Mouse (Mus musculus) layer of hippocampus, adult 18-20 months (tissue): ENCODE results near the gene Kirrel3. TPM values are rescaled to one million over a fixed set of nuclear protein-coding genes. Genes with fewer than 3 reads are reported as not detected.

Source experiments
- DNase-seq, 2 experiments: peaks; one replicate each; pipeline ENCODE4 v3.0.0; 2022; ENCODE audit warnings: low spot score in 2 of 2
- total RNA-seq, 2 experiments: library from RNA; stranded (reverse); gene quantifications; 2 replicates each; pipeline ENCODE4 v1.2.3; 2021

Kirrel3 gene
- total RNA-seq, 2 experiments from 2014 or later = 45.7 to 54.8 TPM

DNA sequence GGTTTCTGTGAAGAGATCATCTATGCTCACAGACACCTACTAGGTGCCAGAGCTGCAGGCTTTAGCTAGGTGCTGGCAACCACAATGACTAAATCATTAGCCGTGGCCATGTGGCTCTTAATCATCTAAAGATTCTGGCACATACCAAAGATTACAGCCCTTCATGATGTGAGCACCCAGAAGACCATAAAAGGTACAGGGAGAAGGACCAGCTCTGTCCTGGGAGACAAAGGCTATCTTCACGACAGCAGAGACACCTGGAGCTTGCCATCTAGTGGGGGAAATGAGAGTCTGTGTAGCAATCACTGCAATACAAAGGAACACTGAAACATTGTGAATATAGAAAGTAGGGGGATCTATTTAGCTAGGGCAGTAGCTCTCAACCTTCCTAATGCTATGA lies 262.3 kb downstream of the Kirrel3 start:
- no peak for DNase-seq

DNA sequence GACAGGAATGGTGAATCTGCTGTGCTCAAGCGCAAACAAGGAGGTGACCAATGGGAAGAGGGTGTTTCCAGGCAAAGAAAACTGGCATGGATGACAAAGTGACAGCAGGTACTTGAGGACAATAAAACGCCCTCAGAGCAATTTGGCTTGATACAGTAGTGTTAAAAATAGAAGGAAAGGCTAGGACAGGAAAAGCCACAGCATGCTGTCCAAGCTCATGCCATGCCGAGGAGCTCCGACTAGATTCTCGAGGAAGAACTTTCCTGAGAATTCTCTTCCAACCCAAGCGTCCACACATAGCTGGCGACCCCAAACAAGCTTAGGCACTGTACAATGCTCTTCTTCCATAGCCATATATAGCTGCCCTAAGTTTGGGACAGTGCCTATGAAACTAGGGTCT lies 263.5 kb downstream of the Kirrel3 start:
- no peak for DNase-seq

DNA sequence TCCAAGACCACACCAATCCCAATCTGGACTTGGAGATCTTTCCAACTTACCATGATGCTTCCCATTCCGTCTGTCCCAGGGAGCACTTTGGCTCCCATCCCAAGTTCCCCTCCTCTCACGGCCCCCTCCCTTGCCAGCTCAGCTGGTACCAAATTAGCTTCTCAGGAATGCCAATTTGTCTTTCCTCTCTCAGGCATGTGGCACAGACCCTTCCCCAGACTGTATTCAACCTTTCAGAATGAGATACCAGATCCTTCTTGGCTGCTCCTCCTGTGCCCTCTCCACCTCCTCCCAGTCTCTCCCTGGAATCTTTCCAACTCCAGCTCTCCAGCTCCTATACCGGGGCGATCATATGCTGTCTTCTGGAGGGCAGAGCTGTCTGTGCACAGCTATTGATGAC lies 264.2 kb downstream of the Kirrel3 start:
- DNase-seq = peak in 1 of 2 experiments; percentile 51

DNA sequence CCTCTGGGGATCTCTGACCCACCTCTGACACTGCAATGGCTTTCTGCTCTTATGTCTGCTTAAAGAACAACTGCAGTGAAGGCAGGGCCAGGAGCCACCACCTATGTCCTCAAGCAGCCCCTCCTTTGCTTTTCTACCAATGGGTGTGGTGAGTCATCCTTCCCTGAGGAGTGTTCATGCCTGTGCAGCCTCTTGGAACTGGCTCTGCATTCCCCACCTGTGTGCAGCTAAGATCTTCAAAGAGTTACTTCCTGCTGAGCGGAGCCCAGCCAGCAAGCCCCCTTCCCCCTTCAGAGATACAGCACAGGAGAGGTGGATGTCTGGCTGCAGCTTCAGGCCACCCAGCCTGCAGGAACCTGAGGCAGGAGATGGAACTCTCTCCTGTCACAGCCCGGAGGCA lies 265.2 kb downstream of the Kirrel3 start:
- DNase-seq = no peak

DNA sequence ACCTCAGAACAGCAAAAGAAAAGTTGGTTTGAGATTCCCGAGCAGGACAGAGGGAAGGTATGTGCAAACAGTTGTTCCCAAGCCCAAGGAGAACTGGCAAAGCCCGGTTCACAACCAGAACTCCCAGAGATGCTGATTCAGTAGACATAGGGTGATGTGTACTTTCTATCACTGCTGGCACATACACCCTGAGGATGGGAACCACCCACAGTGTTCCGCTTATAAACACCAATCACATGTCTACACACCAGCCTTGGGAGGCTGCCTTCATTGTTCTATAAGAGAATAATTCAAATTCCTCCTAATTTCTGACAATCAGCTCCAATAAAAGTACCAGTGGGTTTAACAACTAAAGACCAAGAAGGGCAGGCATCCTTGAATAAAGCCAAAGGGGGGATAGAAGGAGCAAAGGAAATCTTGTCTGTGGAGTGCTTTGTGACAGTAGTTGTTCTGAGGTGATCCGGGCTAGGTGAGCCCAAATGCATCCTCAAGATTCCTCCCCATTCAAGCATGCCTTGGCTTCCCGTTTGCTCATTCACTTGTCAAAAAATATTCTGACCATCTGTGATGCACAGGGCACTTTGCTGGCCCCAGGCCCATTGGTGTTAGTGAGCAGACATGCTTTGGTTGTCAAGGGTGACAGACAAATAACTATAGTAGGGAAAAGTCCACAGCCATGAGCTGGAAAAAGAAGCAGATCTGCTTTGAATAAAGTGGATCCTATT lies 266.5 kb downstream of the Kirrel3 start:
- peak in 1 of 2 experiments; percentile 83 for DNase-seq

DNA sequence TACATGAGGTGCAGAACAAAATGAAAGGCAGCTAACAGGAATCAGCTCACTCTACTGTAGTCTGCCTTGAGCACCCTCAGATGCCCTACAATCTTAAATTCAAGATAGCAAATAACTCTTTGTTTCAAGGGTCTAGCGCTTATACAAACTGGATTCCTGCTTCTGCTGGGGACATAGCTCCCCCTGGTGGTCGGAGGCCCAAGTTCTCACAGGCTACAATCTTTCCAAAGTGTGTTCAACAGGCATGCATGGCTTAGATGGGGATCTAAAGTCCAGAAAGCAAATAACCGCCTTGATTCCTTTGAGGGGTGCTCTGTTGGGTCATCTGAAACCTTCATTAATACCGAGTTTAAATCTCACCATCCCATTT lies 267.1 kb downstream of the Kirrel3 start:
- DNase-seq = peak in 1 of 2 experiments; percentile 80

DNA sequence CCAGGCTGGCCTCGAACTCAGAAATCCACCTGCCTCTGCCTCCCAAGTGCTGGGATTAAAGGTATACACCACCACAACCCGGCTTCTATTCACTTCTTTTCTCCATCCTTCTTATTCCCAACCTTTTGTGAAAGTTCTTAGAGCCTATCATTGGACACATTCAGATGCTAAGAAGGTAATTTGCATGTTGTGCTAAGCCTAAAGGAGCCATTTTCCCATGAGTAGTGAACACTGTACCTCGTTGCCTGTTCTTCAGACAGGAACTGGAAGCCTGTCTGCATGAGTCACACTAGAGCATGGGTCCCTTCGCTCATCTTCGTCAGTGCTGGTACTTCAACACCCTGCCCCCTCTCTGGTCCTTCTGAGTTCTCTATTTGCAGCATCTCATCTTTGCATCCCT lies 268.2 kb downstream of the Kirrel3 start:
- no peak for DNase-seq

DNA sequence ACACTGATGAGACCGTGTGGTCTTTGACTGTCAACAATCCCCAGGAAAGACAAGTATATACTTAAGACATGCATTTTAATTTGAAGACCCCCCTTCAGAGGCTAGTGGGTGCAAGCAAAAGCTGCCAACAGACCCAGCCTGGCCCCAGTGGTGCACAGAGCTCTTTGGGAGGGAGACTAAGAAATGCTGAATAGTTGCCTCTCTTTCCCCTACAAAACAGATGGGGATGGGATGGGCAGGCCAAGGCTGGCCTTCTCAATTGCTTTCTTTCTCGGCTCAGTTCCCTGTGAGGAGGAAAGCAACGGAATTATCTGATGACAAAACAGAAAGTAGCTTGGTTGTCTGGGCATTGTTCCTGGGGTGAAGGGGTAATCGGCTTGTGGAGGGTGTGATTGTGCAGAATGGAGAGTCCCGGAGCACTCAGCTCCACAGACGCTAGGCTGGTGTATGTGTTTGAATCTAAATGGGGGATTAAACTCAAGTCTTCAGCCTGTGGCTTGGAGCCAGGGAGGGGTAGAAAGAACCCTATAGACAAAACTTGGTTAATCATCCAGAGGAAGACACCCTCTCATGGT lies 268.9 kb downstream of the Kirrel3 start:
- no peak for DNase-seq

DNA sequence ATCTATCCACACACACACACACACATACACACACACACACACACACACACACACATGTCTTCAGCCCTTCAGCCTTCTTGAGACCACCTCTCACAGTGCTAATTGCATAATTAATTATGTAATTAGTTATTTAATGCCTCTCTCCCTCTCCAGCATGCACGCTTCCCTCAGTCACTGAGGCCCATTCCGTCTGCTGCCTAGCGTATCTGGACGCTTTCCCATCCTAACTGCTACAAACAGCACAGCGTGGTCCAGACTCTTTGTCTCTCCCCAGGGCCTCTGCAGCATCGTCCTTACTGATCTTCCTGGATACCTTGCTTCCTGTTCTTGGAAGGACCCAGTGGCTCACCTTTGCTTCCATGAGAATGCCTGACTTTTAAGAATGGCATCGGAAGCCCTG lies 270.4 kb downstream of the Kirrel3 start:
- peak in 1 of 2 experiments; percentile 53 for DNase-seq

DNA sequence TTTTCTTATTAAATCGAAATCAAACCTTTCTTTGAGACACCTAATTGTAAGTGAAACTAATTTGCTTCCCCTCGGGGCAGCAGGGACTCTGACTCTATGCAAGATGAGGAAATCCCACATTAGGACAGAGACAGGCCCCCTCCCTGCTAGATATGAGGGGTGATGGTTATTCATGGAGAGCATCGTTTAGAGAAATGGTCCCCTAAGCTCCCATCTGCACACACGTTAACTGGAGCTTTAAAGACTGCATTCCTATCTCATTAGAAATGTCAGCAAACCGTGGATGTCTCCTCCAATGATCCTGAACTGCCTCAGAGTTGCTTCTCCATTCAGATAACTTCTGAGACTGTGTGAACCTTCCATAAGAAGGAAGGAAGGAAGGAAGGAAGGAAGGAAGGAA lies 273.2 kb downstream of the Kirrel3 start:
- DNase-seq = no peak

DNA sequence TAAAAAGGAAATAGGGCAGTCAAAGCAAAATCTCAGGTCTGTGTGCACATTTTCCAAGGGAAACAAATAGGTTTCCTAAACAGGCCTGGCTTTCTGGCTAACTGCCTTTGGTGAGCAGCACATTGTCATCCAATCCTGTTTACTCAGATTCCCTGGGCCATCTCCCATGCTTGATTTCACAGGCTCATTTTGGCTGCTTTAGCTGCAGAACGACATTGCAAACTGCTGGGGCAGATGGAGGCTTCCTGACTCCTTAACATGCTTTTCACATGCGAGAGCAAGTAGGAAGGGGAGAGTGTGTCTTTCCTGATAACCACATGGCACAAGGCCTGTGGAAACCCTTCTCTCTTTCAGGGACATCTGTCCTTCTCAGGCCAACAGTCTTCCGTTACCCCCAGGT lies 274.8 kb downstream of the Kirrel3 start:
- DNase-seq = peak; percentile 63 to 70

DNA sequence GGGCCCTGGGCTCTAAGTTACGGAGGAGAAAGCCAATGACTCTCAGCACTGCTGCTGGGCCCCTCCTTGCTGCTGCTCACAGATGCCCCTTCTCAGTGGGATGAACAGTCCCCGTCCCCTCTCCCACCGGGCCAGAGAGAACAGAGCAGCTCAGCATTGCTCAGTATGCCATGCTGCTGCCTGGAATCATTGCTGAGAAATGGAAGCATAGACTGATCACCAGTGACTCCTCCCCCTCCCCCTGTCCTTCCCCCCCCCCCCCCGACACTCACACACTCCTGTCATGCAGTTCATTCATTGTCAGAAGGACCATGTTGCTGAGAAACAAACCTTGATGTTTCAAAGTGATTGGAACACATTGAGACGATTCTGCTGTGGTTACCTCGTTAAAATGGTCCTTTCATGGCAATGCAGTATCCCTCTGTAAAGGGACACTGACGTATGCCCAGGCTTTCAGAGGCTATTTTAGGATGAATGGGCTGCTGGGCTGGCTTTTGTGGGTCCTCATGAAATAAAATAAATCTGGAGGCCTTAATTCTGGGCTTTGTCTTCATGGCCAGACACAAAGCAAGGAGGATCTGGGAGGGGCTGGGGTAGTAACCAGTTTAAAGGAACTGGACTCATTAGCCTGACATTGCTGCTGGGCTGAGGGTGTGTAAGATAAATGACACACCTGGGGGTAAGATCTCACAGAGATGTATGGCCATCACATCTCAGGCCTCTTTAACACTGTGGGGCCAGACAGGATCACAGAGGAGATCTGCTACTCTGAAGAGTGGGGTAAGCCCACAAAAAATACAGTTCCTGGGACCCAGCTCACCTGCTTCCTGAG lies 281.3 kb downstream of the Kirrel3 start:
- no peak for DNase-seq

DNA sequence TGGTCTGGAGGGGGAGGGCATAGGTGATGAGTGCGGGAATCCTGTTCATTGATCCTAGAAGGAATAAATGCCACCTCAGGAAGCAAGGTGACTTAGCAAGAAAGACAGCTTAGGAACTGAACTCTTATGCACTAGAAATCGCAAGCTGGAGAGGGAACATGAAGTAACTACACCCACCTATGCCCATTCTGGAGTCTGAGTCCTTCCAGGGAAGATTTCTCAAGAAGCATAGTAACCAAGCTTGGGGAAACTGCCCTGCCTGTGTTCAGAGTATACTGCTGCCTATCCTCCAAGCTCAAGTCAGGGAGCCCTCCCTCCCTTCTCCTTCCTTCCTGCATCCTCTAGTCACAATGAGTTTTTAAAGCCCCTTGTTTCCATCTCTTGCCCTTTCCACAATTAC lies 283.3 kb downstream of the Kirrel3 start:
- DNase-seq = peak in 1 of 2 experiments; percentile 31

DNA sequence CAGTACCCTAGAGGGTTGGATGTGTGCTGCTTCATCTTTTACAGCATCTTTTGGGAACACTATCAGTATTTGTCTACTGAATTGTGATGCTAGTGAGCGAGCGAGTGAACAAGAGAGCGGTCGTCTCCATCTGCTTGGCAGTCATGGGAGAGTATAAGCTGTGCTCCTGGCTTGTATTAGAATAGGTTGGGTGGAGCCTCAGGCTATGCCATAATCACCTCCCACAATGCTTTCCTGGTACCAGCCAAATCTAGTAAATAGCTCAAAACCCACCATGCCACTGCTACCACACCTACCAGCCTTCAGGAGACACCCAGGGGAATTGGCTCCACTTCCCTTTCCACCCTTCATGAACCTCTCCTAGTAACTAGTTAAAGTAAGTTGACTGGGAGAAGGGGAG lies 285.3 kb downstream of the Kirrel3 start:
- peak in 1 of 2 experiments; percentile 31 for DNase-seq

DNA sequence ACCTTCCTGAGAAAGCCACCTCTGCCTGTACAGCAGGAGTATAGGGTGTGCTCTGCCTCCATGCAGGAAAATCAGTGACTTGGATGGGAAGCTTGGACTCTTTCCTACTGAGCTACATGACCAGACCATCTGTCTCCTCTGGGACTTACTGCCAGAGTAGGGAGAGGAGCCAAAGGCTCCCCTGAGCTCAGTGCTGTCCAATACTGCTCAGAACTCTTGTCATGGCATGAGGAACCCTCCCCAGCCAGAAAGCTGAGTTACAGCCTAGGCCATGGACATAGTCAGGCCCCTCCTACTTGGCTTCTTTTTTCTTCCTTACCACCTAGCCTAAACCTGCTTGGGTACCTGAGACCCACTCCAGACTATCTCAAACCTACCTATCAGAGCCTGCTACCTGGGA lies 285.7 kb downstream of the Kirrel3 start:
- peak in 1 of 2 experiments; percentile 50 for DNase-seq

DNA sequence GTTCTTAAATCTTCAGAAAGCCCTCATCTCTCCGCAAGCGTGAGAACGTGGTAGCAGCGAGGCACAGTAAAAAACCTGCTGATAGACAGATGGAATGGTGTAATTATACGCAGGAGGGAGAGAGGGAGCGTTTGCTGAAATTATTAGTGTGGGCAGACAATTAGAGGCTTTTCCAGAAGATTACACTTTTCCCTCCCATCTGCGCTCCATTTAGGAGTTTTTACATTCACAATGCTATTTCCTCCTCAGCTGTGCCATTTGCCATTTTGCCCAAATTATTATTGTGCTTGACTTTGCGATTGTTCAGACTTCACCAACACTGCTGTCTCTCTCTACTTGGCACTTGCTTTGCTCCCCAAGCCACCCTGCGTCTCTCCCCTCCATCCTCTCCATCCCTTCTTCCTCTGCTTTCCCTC lies 286.3 kb downstream of the Kirrel3 start:
- DNase-seq = peak; percentile 59 to 88

DNA sequence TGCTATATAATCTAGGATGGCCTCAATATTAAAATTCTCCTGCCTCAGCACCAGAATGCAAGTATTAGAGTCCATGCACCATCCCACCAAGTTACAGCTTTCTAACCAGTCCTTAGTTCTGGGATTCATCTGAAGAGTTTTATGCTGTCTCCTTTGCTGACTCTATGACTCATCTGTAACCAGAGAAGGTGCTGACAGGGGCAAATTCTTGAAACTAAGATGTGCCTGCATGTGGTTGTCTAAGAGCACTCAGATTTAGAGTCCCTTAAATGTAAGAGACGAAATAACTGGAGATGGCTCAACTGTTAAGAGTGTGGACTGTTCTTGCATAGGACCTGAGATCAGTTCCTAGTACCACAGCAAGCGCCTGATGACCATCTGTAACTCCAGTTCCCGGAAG lies 295.7 kb downstream of the Kirrel3 start:
- no peak for DNase-seq

DNA sequence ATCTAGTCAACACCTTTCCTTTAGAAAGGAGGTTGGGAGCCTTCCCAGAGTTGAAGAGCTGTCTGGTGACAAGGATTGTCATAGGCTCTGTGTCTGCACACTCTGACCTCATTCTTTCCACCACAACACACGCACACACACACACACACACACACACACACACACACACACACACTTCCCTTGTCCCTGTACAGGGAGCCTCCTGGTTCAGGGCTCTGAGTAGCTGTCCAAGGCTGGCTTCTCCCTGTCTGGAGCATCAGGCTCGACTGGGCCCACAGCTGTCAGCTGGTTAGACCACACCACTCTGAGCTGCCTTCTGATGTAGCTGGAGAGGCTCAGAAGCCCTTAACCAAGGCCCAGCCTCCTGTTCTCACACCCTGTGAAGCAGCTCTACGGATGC lies 302.2 kb downstream of the Kirrel3 start:
- DNase-seq = no peak

DNA sequence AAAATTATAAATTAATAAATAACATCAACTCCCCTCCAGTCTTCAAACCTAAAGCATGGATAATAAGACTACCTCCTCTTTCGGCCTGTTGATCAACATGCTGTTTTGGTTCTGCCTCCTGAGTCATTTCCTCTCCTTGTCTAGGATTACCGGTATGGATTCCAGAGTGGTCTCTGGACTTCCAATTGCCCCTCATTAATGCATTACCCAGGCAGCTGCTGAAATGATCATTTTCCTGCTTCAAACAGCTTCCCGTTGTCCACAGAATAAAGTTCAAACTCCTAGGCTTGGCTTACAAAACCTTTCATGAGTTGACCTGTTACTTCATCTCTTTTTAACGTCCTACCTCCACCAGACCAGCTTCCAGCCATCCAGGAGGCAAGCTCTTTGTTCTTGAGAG lies 309.5 kb downstream of the Kirrel3 start:
- no peak for DNase-seq

DNA sequence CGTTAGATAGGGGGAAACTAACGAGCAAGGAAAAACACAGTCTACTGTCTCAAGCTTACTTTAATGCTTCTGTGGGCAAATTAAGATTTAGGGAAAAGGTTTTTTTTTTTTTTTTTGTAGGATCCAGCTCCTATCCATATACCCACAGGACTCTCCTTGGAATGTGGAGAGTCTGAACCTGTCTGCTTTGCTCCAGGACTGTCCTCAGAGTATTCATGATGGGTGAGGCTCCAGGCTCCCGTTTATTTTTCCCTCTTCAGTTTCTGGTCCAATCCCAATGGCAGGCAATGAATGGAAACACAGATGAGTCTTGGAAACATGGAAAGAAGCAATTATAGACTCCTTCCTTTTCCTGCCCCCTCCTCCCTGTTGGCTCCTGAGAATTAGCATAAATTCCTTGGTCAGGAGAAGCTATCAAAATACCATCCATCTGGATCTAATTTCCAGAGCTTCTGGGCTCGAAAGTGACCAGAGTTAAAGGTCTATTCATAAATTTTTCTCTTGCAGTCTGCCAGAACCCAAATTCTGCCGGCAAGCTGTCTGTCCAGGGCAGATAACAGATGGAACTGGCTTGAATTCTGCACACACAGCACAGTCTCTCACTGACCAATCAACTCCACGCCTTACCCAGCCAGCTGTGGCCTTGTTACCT lies 312.1 kb downstream of the Kirrel3 start:
- no peak for DNase-seq

DNA sequence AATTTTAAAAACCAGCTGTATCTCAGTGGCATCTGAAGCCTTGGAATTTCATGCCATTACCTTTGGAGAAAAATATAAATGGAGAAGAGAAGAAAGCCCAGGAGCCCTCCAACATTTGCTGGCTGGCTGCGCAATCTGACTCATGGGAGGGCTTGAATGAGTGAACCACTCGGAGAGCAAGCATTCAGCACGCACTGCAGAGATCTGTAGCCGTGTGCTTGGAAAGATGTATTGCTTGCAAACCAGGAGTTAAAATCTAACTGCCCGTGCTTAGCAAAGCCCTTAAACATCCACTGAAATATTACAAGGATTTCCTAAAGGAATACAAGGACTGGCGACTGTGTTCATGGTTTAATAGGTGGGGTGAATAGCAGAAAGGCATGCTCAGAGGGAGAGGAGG lies 316.0 kb downstream of the Kirrel3 start:
- DNase-seq = no peak

DNA sequence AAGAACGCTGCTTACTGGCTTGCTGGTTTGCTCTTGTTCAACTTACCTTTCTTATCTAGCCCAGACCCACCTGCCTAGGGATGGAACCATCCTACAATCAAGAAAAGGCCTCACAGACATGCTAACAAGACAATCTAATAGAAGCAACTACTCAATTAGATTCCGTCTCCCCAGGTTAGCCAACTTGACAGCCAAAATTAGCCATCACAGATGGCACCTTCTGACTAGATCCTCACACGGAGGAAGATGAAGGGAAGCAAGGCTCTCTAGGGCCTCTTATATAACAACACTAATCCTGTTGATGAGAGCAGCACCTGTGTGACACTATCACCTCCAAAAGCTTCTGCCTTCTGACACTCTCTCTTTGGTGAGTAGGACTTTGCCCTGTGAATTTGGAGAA lies 321.2 kb downstream of the Kirrel3 start:
- no peak for DNase-seq
